Comparison of ENCODE assay signal across 26 mouse cellular contexts in the genomic region with DNA sequence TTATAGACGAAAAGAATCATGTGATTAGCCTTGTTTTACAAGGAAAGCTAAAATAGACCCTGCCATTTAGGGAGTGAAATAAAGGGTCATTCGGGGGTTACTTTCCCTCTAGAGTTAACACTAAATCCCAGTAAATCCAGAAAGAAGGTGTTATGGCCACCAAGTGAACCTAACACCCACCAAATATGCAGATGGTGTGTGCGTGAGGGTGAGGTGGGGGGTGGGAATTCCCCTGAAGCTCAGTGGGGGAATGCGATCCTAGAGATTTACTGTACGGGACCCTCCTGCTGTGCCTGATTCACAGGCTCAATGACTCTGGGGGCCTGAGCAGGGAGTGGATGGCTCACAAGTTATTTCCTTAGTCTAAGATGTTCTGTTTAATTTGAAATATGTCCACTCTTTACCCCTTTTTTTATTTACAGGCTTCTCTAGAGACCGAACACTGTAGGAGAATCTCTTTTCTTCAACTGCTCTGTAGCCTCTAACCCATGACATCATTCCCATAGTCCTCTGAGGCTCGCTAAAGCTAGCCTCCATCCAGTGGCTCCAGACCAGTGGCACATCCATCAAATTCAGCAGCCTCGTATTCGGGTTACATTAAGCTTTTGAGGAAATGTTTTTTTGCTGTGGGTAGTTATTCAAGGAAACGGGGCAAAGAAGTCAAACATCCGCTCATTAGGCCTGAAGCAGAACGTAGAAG.
DNase-seq lines count a peak whose midpoint lies in the region; ATAC-seq lines count a peak whose summit lies in the region.
"Had no signal": no experiment of that assay in that cellular context is flagged by ENCODE, and none has a peak within 500 bp of the region (broad histone marks: within the 10 kb centered on the region; RNA-seq: fewer than 3 reads in every experiment).

No protein-coding gene starts in this region.

- no peaks in the 10 kb centered on the region for H3K36me3 ChIP-seq in limb, embryonic 11.5 days (ENCODE audit: control insufficient read depth, insufficient read depth, low read length)
- H3K36me3 ChIP-seq in limb, embryonic 10.5 days: no peaks in the 10 kb centered on the region
- H3K36me3 ChIP-seq in neural tube, embryonic 12.5 days: no peaks in the 10 kb centered on the region
- no peaks in the 10 kb centered on the region for H3K36me3 ChIP-seq in limb, embryonic 13.5 days
- H3K36me3 ChIP-seq: embryonic facial prominence, embryonic 12.5 days; hindbrain, embryonic 12.5 days; liver, embryonic 15.5 days; neural tube, embryonic 13.5 days had no signal

- peak; percentile 60 for ATAC-seq in limb, embryonic 11.5 days (ENCODE audit: insufficient number of reproducible peaks, low FRiP score, low TSS enrichment, low read depth)
- ATAC-seq in neural tube, embryonic 12.5 days (ENCODE audit: low FRiP score, low read depth): peak; percentile 58; the same call in 1 of the 2 replicates
- ATAC-seq in limb, embryonic 13.5 days (ENCODE audit: low FRiP score, low read depth): peak; percentile 85
- ATAC-seq: forebrain, embryonic 14.5 days; intestine, postnatal 0 days had no signal

- H3K27me3 ChIP-seq in limb, embryonic 11.5 days (ENCODE audit: control insufficient read depth, insufficient read depth, low read length): no peaks in the 10 kb centered on the region
- no peaks in the 10 kb centered on the region for H3K27me3 ChIP-seq in limb, embryonic 10.5 days (ENCODE audit: low read depth, poor library complexity, severe bottlenecking)
- no peaks in the 10 kb centered on the region for H3K27me3 ChIP-seq in neural tube, embryonic 12.5 days (replicated peaks)
- no peaks in the 10 kb centered on the region for H3K27me3 ChIP-seq in limb, embryonic 13.5 days
- H3K27me3 ChIP-seq: embryonic facial prominence, embryonic 12.5 days; hindbrain, embryonic 12.5 days; liver, embryonic 15.5 days; neural tube, embryonic 13.5 days had no signal

- no peak for DNase-seq in limb, embryonic 11.5 days (ENCODE audit: low spot score)
- DNase-seq in limb, embryonic 10.5 days (ENCODE audit: low spot score): no peak
- no peak for DNase-seq in neural tube, embryonic 10.5 days (ENCODE audit: extremely low spot score, low spot score)
- no peak for DNase-seq in cerebellum, adult 9-11 months
- DNase-seq: adrenal gland, postnatal 10 days; B cell, adult 2 months; cerebellum, adult 9-10 months; embryo, embryonic 11 days; gastrocnemius, postnatal 25 days; heart, adult 18-20 months; heart, postnatal 36 days; kidney, postnatal 10 days; midbrain, embryonic 14.5 days; right cerebral cortex, postnatal 14 days had no signal

- H3K4me3 ChIP-seq in limb, embryonic 11.5 days (ENCODE audit: low read depth, low read length): no peak overlapping the region
- H3K4me3 ChIP-seq in limb, embryonic 10.5 days: no peak overlapping the region
- no peak overlapping the region for H3K4me3 ChIP-seq in neural tube, embryonic 12.5 days
- no peak overlapping the region for H3K4me3 ChIP-seq in limb, embryonic 13.5 days
- H3K4me3 ChIP-seq: embryonic facial prominence, embryonic 12.5 days; hindbrain, embryonic 12.5 days; layer of hippocampus, adult 2 months; left cerebral cortex, adult 2 months; liver, embryonic 15.5 days; neural tube, embryonic 13.5 days had no signal

- no peaks in the 10 kb centered on the region for H3K9me3 ChIP-seq in limb, embryonic 11.5 days (ENCODE audit: control insufficient read depth, low read length)
- H3K9me3 ChIP-seq in limb, embryonic 10.5 days (replicated peaks): no peaks in the 10 kb centered on the region
- no peaks in the 10 kb centered on the region for H3K9me3 ChIP-seq in neural tube, embryonic 12.5 days
- H3K9me3 ChIP-seq in limb, embryonic 13.5 days: no peaks in the 10 kb centered on the region
- H3K9me3 ChIP-seq: embryonic facial prominence, embryonic 12.5 days; hindbrain, embryonic 12.5 days; liver, embryonic 15.5 days; neural tube, embryonic 13.5 days had no signal

- H3K27ac ChIP-seq in limb, embryonic 11.5 days (replicated peaks; ENCODE audit: low read depth, low read length): no peak overlapping the region
- H3K27ac ChIP-seq in limb, embryonic 10.5 days: no peak overlapping the region
- no peak overlapping the region for H3K27ac ChIP-seq in neural tube, embryonic 12.5 days
- H3K27ac ChIP-seq in limb, embryonic 13.5 days: no peak overlapping the region
- H3K27ac ChIP-seq: embryonic facial prominence, embryonic 12.5 days; hindbrain, embryonic 12.5 days; layer of hippocampus, adult 2 months; left cerebral cortex, adult 2 months; liver, embryonic 15.5 days; macrophage; neural tube, embryonic 13.5 days had no signal

- peaks cover 5% of the 10 kb centered on the region; the same call in 1 of the 2 replicates for H3K4me1 ChIP-seq in limb, embryonic 11.5 days (ENCODE audit: control insufficient read depth, insufficient read depth, low read length)
- 0 out of 2 replicates have a peak, but pooled peaks cover 7% of the 10 kb centered on the region for H3K4me1 ChIP-seq in limb, embryonic 10.5 days
- peaks cover 8% of the 10 kb centered on the region; the same call in 1 of the 2 replicates for H3K4me1 ChIP-seq in neural tube, embryonic 12.5 days
- peaks cover 31% of the 10 kb centered on the region for H3K4me1 ChIP-seq in limb, embryonic 13.5 days
- H3K4me1 ChIP-seq: embryonic facial prominence, embryonic 12.5 days; liver, embryonic 15.5 days had no signal

- 60% methylated on average over 12 of the region's 12 CpGs for WGBS in limb, embryonic 11.5 days
- WGBS in limb, embryonic 10.5 days: 74% methylated on average over 12 of the region's 12 CpGs
- 56% methylated on average over 12 of the region's 12 CpGs for WGBS in neural tube, embryonic 12.5 days
- 35% methylated on average over 12 of the region's 12 CpGs for WGBS in limb, embryonic 13.5 days

- H3K4me2 ChIP-seq in limb, embryonic 11.5 days (ENCODE audit: low read depth, severe bottlenecking): no peak overlapping the region
- no peak overlapping the region for H3K4me2 ChIP-seq in neural tube, embryonic 12.5 days (replicated peaks)
- H3K4me2 ChIP-seq in limb, embryonic 13.5 days (replicated peaks): no peak overlapping the region
- H3K4me2 ChIP-seq: embryonic facial prominence, embryonic 12.5 days; heart, embryonic 11.5 days; hindbrain, embryonic 12.5 days; liver, embryonic 15.5 days; neural tube, embryonic 13.5 days had no signal

- no peak overlapping the region for H3K9ac ChIP-seq in limb, embryonic 11.5 days (ENCODE audit: low read length)
- H3K9ac ChIP-seq in neural tube, embryonic 12.5 days: no peak overlapping the region
- no peak overlapping the region for H3K9ac ChIP-seq in limb, embryonic 13.5 days
- H3K9ac ChIP-seq: embryonic facial prominence, embryonic 12.5 days; hindbrain, embryonic 12.5 days; liver, embryonic 15.5 days; neural tube, embryonic 13.5 days had no signal
